Mouse (Mus musculus) cerebellum, adult 9-11 months (tissue): ENCODE data around the gene Cxcl9.

Experiments
- DNase-seq: peaks from one replicate; pipeline ENCODE4 v3.0.0; 2022

The Cxcl9 gene

DNA sequence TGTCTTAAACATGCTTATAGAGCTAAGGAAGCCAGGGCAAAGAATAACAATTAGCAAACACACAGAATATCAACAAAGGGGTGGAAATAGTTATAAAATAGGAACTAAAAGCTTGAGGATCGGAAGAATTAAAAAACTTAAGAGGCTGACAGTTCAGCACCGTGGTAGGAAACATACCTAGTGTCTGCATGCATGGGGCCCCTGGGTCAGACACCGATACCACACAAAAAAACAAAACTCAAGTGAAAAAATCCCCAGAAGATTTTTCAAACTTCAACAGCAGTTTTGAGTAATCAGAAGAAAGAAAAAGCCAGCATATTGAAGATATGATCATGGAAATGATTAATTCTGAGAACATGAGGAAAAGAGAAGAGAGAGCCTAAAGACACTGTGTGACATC, 8.9 kb upstream of the Cxcl9 start:
- no peak for DNase-seq

DNA sequence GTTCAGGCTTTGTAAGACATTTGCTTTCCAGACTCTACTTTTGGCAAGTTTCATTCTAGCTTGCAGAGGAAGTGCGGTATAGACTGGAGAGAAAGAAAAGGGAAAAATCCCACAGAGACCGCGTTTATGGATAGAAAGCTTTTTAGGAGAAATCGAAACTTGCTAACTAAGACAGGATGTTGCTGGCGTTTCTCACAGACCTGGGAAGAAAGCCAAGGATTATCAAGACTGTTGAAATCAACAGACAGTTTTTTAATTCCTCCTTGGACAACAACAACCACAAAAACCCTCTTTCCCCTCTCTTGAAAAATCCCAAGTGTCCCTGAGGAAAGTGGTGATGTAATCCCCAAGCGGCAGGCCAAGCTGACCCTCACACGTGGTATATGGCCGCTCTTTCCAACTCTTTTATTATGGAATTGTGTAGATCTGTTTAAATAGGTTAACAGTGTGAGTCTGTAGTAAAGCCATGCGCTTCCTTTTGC, 4.5 kb upstream of the Cxcl9 start:
- DNase-seq, result no peak

DNA sequence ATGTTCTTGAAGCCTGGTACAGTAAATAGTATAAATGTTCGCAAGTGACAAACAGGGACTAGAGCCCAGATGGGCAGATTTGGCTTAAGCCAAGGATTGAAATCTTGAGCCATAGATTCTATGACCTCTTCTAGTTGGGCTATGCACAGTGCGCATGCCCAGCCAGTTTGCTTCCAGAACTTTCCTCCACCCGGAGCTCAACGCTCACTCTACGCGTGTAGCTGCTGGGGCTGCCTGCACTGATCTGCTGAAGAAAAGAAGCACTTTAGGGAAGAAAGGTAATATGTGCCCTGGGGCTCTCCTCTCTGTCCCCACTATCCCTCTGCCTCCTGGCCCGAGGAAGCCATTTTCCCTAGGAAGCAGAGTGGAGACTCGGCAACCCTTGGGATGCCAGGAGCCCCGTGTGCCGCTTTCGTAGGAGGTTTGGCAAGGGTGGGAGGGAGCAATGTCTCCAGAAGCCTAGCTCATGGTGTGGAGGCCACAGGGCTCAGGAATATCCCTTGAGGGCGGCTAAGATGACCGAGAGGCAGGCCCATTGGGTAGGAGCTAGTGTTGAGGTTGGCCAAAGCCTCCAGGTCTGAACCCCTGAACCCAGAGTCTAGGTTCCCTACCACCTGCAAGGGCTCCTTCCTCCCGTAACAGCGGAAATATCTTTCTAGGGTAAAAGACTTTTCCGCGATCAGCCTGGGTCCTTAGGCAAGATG, 3.9 kb upstream of the Cxcl9 start, which contains the start of gene Art3:
Gene Art3, plus strand, starts transcription at position 193 of the 704 bp plus-strand sequence.
- DNase-seq, result no peak

DNA sequence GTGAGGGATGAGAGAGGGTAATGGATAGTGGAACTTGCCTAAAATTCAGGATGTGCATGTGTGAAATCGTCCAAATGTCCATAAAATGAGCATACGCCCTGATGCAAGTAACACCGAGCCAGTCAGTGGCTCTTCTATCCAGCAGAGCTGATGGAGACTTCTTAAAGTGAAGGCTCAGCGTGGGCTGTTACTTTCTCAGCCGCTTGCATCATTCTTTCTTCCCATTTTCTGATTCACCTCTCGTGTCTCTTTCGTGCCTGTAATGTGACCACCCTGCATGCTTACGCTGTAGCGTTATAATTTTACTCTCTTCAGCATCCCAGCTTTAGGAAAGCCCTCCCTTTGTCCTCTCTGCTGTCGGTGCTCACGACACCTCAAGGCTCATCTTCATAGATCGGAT, 3.2 kb upstream of the Cxcl9 start:
- no peak for DNase-seq

DNA sequence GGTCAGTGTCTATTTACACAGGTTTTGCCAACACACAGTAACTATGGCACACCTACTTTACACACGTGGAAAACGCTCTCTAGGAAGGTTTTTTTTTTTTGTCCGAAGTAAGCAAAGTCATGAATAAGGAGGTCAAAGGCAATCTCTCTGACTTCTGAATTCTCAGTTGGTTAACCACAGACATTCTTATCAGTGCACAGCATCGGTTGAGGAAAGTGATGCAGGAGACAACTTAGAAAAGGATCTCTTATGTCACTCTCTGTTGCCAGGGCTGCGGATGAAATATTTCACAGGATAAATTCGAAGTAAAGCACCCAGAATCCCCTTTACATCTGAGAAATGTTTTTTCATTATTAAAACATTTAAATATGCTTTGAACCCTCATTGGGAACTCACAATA, 512 bp downstream of the Cxcl9 start:
- DNase-seq, result no peak

DNA sequence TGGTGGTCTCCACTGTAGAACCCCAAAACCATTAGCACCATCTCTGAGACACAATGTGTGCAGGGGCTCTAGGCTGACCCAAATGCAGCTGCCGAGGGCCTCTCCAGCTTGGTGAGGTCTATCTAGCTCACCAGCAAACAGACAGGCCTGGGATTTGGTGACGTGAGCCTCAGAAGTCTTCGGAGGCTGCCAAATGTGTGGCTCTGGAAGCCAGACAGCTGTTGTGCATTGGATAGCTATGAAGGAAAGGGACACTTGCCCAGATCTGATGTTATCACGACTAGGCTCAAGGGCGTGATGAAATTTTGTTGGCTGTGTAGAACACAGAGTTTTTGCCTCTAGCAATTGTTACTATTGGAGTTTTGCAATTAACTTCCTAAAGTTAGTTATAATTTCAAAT, 4.6 kb downstream of the Cxcl9 start:
- no peak for DNase-seq

DNA sequence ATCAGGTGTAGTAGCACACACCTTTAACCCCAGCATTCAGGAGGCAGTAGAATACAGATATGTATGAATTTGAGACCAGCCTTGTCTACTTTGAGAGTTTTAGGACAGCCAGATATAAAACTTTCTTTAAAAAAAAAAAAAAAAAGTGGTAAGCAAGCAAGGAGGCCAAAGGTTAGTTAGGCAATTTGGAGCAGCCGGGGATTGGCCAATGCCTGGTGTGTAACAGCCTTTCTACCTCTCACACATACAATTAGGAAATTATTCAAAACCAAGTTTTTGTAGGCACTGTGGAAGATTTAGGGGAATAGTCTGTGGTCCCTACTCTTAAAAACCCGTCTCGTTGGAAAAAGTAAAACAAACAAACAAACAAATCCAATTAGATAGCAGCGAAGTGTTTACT, 5.3 kb downstream of the Cxcl9 start:
- DNase-seq, result no peak

DNA sequence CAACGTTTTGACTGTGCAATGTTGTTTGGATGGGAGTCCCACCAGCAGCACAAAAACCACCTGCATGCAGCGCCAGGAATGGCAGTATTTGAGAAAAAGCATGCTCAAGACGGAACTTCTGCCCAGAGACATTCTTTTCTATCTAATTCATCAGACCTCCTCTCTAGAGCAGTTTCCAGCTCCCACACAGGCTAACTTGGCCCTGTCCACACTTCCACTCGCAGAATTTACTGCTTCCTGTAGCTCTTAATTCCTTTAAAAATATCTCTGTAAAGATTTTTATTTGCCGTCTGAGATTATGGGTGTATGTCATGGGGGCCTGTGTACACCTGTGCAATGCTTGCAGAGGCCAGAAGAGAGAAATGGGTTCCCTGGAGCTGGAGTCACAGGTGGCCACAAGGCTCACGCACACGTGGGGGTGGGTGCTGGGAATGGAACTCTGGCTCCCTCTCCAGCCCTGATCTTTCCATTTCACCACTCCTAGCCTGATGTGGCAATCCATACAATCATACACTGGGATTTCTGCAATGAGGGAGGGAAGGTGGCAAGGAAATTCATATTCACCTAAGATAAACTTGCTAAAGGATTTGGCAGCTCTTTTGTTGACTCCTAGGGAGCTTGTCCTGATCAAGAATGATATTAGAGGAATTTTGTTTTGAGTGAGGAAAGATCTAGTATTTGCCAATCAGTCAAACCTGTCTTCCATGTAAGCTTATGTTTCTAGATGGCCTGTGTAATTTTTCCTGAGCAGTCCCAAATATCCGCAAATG, 6.1 kb downstream of the Cxcl9 start:
- no peak for DNase-seq

DNA sequence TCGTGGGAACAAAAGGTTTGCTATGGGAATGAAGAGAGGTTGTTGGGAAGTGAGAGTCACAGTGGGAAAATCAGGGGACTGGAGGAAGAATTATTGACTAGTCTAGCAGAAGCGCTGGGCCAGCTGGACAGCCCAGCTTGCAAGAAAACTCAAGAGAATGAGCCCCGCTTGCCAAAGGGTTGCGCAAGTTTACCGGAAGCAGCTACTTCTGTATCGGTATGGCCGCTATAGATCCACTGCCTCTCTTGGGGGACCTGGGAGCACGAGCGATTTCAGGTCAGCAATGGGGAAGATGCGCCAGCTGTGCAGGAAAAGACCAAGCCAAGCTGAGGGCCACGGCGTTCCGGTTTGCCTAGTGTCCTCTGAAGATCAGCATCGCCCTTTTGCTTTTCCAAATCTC, 9.3 kb downstream of the Cxcl9 start:
- DNase-seq, result no peak

DNA sequence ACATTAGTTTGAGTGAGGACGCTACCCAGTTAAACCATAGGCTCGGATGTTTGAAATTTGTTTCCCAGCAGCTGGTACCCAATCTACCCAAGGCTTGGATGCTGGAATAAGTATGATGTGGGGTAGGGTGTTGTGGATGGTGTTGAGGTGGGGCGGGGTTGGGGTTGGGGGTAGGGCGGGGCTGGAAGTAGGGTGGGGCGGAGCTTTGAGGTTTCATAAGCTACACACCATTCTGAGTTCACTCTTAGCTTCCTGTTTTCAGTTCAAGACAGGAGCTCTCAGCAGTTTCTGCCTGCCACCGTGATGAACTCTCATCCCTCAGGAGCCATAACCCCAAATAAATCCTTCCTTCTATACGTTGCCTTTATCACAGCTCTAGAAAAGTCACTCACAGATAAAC, 9.8 kb downstream of the Cxcl9 start:
- DNase-seq, result no peak

DNA sequence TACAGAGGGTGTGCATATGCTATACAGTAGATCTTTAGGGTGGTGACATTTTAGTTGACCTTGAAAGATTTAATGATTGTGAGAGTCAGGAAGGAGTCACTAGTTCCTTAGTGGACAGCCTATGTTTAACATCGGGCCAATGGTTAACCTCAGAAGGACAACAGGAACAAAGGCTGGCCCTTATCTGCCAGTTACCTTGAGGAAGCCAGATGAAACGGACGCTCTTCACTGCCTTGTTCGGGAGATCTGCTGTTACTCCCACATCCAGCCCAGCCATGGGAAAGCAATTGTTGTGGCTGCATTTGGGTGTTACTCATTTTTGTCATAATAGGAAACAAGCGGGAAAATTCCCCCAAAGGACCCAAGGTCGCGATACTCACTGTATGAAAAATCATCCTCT, 14.1 kb downstream of the Cxcl9 start:
- DNase-seq, result no peak

DNA sequence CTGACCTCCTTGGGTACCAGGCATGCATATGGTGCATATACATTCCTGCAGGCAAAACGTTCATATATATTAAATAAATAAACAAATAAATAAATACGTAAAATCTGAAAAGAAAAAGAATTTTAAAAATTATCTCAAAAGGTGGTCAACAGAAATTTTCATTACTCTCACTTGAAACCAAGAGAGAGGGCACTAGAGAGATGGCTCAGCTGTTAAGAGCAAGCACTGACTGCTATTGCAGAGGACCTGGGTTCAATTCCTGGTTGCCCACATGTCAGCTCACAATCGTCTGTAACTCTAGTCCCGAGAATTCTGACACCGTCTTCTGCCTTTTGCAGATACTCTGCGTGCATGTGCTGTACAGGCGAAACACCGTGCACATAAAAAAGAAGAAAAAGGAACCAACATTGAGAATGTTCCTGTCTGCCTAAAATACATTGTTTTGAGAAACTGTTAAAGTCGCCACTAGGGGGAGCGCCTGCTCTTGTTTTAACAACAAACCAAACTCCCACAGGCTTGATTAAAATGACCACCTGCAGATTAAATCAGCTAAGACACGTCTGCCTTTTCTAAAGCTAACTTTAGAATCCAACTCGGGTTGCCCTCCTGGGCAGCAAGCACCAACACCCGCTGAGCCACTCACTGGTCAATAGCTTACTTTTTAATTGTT, 15.7 kb downstream of the Cxcl9 start:
- peak; percentile 82 for DNase-seq

DNA sequence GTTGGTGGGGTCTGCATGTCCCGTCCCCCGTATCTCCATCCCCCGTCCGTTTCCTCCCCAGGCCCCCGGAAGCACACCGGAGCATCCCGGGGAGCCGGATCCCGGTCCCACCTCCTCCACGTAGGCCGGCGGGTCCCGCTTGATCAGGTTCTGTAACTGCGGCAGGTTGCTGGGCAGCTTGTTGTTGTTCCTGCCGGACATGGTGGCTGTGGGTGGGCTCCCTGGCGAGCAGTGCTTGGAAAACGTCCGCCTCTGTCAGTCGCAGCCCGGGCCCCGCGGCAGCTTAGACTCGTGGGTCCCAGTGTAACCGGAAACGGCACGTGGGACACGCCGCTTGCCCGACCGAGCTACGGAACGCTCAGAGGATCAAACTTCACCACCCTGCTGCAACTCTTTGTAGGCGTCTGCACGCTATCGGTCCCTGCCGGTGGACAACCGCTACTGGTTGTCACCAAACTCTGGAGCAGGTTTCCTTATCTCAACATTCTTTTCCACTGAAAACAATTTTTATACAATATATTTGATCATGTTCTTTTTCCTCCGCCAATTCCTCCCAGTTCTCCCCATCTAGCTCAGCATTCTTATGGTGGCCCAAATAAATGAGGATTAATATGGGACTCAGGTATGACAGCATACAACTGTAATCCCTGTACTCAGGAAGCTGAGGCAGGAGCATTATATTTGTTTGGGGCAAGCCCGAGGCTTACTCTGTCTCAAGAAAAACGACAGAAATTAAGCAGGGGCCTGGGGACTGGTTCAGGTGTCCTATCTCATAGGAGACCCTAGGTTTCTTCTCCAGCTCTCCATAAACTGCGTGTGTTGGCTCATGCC, 18.0 kb downstream of the Cxcl9 start, which contains the start of gene Sdad1:
Gene Sdad1, minus strand, starts transcription at position 799 of the 831 bp plus-strand sequence.
- peak; percentile 93 for DNase-seq

DNA sequence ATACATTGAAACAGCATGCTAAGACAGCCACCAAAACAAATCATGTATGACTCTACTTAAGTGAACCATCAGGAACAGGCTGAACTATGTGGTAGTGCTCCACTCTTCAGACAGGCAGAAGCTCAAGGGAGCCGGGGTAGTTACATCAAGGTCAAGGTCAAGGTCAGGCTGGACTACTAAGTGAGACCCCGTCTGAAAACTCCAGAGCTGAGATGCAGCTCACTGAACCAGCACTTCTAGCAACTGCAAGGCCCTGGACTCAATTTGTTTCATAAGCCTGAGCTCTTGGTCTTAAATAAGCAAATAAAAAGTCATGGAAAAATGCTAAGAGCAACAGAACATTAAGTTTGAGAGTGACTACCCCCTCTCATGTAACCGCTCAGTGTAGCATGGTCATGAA, 23.6 kb downstream of the Cxcl9 start:
- no peak for DNase-seq

DNA sequence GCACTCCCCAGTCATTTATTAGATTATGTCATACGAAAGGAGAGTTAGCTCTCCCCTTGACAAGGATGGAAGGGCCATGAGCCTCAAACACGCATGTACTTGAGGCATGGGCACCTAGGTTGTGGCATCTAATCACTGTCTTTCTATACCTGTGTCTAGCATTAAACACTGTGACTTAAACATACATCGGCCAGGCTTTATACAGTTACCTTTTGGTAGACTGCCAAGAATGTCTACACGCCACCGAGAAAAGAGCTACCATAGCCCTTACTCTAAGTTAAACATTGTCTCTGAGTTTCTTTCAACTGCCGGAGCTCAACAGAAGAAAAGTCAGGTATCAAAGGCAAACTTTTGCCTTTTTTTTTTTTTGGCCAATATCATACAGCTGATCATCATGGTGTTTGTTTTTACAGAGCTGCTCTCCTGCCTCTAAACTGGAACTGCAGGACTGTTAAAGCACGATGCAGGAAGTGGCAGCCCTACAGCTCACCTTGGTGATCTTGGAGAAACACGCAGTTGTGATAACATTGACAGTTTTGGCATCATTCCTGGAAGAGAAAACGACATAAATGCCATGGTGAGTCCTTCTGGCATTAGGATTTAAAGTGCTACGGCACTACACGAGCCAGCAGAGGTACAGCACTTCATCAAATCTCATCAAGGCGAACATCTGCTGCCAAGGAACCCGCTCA, 25.6 kb downstream of the Cxcl9 start:
- no peak for DNase-seq

DNA sequence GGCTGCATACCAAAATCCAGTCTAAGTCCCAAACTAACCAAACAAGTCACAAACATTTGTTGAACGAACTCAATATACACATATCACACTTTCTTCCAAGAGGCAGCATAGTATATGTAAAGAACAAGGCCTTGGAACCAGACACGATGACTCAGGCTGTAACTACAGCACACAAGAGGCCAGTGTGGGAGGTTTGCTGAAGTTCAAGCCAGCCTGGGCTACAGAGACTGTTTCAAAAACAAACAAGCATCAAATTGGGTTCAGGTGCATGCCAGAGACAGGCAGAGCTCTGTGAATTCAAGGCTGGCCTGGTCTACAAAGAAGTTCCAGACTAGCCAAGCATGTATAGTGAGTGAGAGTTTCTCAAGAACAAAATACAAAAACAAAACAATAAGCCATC, 33.4 kb downstream of the Cxcl9 start:
- no peak for DNase-seq

DNA sequence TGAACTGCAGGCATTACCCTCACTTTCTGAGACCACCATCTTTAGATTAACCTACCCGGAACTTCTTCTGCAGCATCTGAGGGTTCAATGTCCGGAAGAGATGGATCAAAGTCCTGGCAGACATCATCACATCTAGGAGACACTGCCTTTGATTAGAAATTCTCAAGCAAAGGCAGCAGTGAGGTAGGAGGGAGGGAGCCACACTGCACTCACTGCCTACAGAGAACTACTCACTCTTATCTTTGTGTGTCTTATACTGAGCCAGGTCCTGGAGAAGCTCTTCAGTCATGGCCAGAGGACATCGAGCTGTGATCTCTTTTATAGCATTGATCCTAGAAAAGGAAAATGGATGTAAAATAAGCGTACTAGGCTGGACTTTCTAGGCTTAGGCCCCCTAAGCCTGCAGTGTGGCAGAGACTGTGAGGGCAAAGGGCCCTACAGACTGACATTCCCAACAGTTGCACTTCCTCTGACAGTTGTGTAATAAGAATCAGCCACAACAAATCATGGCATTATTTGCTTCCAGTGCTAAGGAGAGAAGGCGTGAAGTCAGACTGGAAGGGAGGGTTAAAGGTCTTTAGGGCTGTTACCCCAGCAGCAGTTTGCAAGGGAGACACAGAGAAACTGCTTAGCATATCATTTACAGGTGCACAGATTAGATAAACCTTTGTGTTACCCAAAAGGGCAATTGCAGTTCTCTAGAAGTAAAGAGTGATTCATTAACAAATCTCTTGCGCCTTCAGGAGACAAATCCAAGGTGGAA, 36.0 kb downstream of the Cxcl9 start:
- no peak for DNase-seq

DNA sequence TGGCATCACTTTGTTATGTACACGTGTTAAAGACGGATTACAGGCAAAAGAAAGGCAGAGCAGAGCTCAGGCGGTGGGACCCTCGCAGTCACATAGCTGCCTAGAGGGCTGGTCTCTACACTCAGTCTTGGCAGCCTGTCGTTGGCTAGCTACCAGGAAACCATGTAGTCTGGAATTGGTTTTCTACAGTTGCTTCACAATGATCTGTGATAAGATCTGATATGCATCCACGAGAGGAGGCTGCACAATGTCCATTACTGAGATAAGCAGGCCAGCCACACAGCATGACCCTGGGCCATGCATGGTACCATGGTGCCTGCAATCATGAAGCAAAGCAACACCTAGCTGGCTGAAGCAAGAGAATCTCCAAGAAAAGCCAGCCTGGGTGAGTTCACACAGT, 40.0 kb downstream of the Cxcl9 start:
- DNase-seq, result no peak

DNA sequence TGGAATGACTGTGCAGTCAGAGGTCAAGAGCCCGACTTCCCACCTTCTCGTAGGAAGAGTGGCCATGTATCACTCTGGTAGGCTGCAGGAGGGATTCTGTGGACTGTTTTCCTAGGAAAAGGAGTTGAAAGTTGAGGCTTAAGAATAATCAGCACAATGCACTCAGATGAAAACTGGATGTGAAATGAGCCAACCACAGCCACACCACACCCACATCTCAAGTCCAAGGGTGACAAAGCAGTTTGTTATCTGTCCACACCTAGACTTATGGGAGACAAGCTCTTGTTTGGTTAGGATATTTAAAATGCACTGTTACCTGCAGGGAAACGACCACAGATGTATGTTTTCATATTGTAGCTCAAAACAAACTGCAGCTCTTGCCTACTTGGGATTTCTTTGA, 44.8 kb downstream of the Cxcl9 start:
- no peak for DNase-seq

DNA sequence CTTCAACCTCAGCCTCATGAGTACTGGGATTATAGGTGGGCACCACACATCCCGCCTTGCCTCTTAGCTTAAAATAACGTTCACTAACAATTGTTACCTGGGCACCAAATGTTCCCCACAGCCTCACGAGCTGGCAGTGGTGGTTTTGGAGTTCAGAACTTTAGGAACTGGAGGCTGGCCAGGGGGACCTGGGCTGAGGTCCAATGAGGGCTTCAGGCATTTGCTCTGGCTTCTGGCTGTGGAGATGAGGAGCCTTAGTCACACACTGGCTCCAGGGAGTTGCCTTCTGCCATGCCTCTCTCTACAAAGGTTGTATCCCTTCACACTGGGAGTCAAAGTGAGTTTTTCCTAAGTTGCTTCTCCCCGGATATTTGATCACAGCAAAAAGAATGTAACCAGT, 45.3 kb downstream of the Cxcl9 start:
- no peak for DNase-seq

DNA sequence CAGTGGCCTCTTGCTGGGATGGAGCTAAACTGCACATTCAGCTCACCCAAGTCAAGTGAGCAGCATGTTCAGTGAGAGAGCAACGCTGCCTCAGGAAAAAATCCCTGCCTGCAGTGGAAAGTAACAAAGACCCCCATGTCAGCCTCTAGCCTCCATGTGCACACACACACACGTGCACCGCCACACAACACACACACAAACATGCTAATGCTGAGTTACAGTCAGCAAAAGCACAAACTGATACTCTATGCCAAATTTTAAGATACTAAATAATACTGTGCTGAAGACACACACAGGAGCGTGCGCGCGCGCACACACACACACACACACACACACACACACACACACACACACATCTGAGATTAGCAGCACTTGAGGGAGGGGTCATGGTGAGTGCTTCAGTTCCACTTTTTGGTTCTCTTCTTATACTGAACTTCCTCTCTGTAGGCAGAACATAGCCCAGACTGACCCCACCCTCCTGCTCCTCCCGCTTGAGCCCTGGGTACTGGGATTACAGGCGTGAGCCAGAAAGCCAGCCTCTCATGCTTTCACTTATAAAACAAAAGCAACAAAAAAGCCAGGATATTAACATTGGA, 48.8 kb downstream of the Cxcl9 start:
- no peak for DNase-seq
